8 mouse cellular contexts compared by ENCODE assay signal in genomic region chr3:90433381-90434020, GRCm38 (mm10). TPM values are rescaled to one million over a fixed set of nuclear protein-coding genes. Genes with fewer than 3 reads are reported as not detected.
DNase-seq lines count a peak whose midpoint lies in the region; ATAC-seq and TF ChIP-seq lines count a peak whose summit lies in the region.

Ints3 (minus strand) TSS chr3:90433622.

- WGBS in heart, embryonic 11.5 days (ENCODE audit: insufficient replicate concordance), result under 1% methylated on average over 52 of the region's 52 CpGs
- WGBS in kidney, embryonic 16.5 days, result under 1% methylated on average over 52 of the region's 52 CpGs
- under 1% methylated on average over 52 of the region's 52 CpGs for WGBS in liver, adult 2 months

- H3ac ChIP-seq in C2C12 (ENCODE audit: control insufficient read depth, insufficient read length, low read depth), result peak within 1 kb of the TSS; percentile 88
- H3ac ChIP-seq in myocyte (ENCODE audit: control insufficient read depth, insufficient read length), result peak within 1 kb of the TSS; percentile 29

- H3K4me2 ChIP-seq in heart, embryonic 11.5 days, result peak within 1 kb of the TSS; percentile 94
- peak within 1 kb of the TSS; percentile 97 for H3K4me2 ChIP-seq in kidney, embryonic 16.5 days (replicated peaks; ENCODE audit: low read depth, low read length)
- H3K4me2 ChIP-seq in myocyte (ENCODE audit: low read depth), result peak within 1 kb of the TSS; percentile 95

- no peaks in the 10 kb centered on the region for H3K9me3 ChIP-seq in erythroblast, embryonic 14.5 days (ENCODE audit: control insufficient read depth, low read length)
- no peaks in the 10 kb centered on the region for H3K9me3 ChIP-seq in heart, embryonic 11.5 days (replicated peaks; ENCODE audit: control insufficient read depth, low read length)
- no peaks in the 10 kb centered on the region for H3K9me3 ChIP-seq in kidney, embryonic 16.5 days (ENCODE audit: low read length)

- peak; percentile 97 for ATAC-seq in heart, embryonic 11.5 days (replicated peaks; ENCODE audit: insufficient number of reproducible peaks, low FRiP score, low TSS enrichment)
- peak; percentile 100 for ATAC-seq in kidney, embryonic 16.5 days (ENCODE audit: low FRiP score, low TSS enrichment)

- H3K4me1 ChIP-seq in erythroblast, embryonic 14.5 days (ENCODE audit: control insufficient read depth), result peaks cover 53% of the 10 kb centered on the region
- peaks cover 24% of the 10 kb centered on the region for H3K4me1 ChIP-seq in heart, embryonic 11.5 days (ENCODE audit: control insufficient read depth, insufficient read depth, low read length)
- H3K4me1 ChIP-seq in kidney, embryonic 16.5 days (ENCODE audit: insufficient read depth, low read length), result peaks cover 35% of the 10 kb centered on the region
- H3K4me1 ChIP-seq in liver, adult 2 months (ENCODE audit: control insufficient read depth, insufficient read depth, low read length), result peaks cover 2% of the 10 kb centered on the region; the same call in 1 of the 2 replicates

- peak within 1 kb of the TSS; percentile 84 for H3K4me3 ChIP-seq in C2C12 (ENCODE audit: insufficient read depth, poor library complexity, severe bottlenecking)
- peak within 1 kb of the TSS; percentile 75 for H3K4me3 ChIP-seq in erythroblast, embryonic 14.5 days (replicated peaks)
- H3K4me3 ChIP-seq in heart, embryonic 11.5 days (ENCODE audit: low read depth, low read length), result peak within 1 kb of the TSS; percentile 76
- H3K4me3 ChIP-seq in kidney, embryonic 16.5 days (ENCODE audit: low read length), result peak within 1 kb of the TSS; percentile 86
- H3K4me3 ChIP-seq in liver, adult 2 months (ENCODE audit: insufficient read depth, low read depth, low read length), result peak within 1 kb of the TSS; percentile 76
- H3K4me3 ChIP-seq in myocyte, result peak within 1 kb of the TSS; percentile 88

- peaks cover 22% of the 10 kb centered on the region for H3K36me3 ChIP-seq in C2C12 (ENCODE audit: control insufficient read depth, insufficient read depth)
- H3K36me3 ChIP-seq in erythroblast, embryonic 14.5 days (ENCODE audit: control insufficient read depth), result peaks cover 8% of the 10 kb centered on the region
- no peaks in the 10 kb centered on the region for H3K36me3 ChIP-seq in heart, embryonic 11.5 days (ENCODE audit: control insufficient read depth, insufficient read depth, low read length)
- no peaks in the 10 kb centered on the region for H3K36me3 ChIP-seq in kidney, embryonic 16.5 days (ENCODE audit: insufficient read depth, low read length)
- H3K36me3 ChIP-seq in liver, adult 2 months (ENCODE audit: control insufficient read depth, insufficient read depth, low read length), result no peaks in the 10 kb centered on the region
- no peaks in the 10 kb centered on the region for H3K36me3 ChIP-seq in myocyte (ENCODE audit: control insufficient read depth, insufficient read depth)
- no peaks in the 10 kb centered on the region for H3K36me3 ChIP-seq in splenic B cell, adult 2 months (ENCODE audit: control insufficient read depth, insufficient read depth, low read length, poor library complexity, severe bottlenecking)

- peak within 1 kb of the TSS; percentile 97 for H3K27ac ChIP-seq in heart, embryonic 11.5 days (ENCODE audit: low read depth, low read length)
- peak within 1 kb of the TSS; percentile 99 for H3K27ac ChIP-seq in kidney, embryonic 16.5 days (ENCODE audit: low read length)
- H3K27ac ChIP-seq in liver, adult 2 months (replicated peaks; ENCODE audit: insufficient read depth, low read depth, low read length), result peak within 1 kb of the TSS; percentile 84

- peaks cover 40% of the 10 kb centered on the region for H3K79me2 ChIP-seq in C2C12 (ENCODE audit: control insufficient read depth, insufficient read depth)
- H3K79me2 ChIP-seq in liver, adult 2 months (ENCODE audit: control insufficient read depth, insufficient read depth, low read length), result peaks cover 4% of the 10 kb centered on the region; the same call in 1 of the 2 replicates
- peaks cover 19% of the 10 kb centered on the region for H3K79me2 ChIP-seq in myocyte (ENCODE audit: control insufficient read depth, insufficient read depth)

- H3K79me3 ChIP-seq in C2C12 (ENCODE audit: low read depth), result peaks cover 16% of the 10 kb centered on the region

- TF ChIP-seq CTCF in C2C12 (IDR thresholded peaks at IDR 0.05; ENCODE audit: control insufficient read depth, insufficient read depth, insufficient read length), result no peak
- TF ChIP-seq CTCF in brain, embryonic 14.5 days (IDR thresholded peaks at IDR 0.05; ENCODE audit: borderline replicate concordance, extremely low read depth, insufficient read depth, insufficient read length), result no peak
- TF ChIP-seq CTCF in liver, adult 2 months (IDR thresholded peaks at IDR 0.05; ENCODE audit: low read depth, low read length), result no peak

- peak; percentile 100 for DNase-seq in brain, embryonic 14.5 days (ENCODE audit: low read depth)
- peak; percentile 99 for DNase-seq in liver, adult 2 months (ENCODE audit: extremely low read depth, low read depth, low spot score)
- DNase-seq in splenic B cell, adult 2 months (ENCODE audit: low read depth, low spot score), result peak; percentile 98

- H3K27me3 ChIP-seq in C2C12 (ENCODE audit: control insufficient read depth, insufficient read depth, insufficient read length) (no peaks in the 10 kb centered on the region), myocyte (ENCODE audit: control insufficient read depth, insufficient read depth, insufficient read length) (no peaks in the 10 kb centered on the region)
- no peaks in the 10 kb centered on the region for H3K27me3 ChIP-seq in erythroblast, embryonic 14.5 days (ENCODE audit: control insufficient read depth)
- no peaks in the 10 kb centered on the region for H3K27me3 ChIP-seq in heart, embryonic 11.5 days (ENCODE audit: control insufficient read depth, insufficient read depth, low read length)
- no peaks in the 10 kb centered on the region for H3K27me3 ChIP-seq in kidney, embryonic 16.5 days (ENCODE audit: insufficient read depth, low read length)
- no peaks in the 10 kb centered on the region for H3K27me3 ChIP-seq in liver, adult 2 months (ENCODE audit: control insufficient read depth, insufficient read depth, low read length)
- H3K27me3 ChIP-seq in splenic B cell, adult 2 months (ENCODE audit: control insufficient read depth, insufficient read depth, low read length, poor library complexity, severe bottlenecking), result no peaks in the 10 kb centered on the region

- peak within 1 kb of the TSS; percentile 97 for H3K9ac ChIP-seq in heart, embryonic 11.5 days (ENCODE audit: low read depth, low read length)
- H3K9ac ChIP-seq in kidney, embryonic 16.5 days (replicated peaks; ENCODE audit: low read length), result peak within 1 kb of the TSS; percentile 93
- peak within 1 kb of the TSS; percentile 78 for H3K9ac ChIP-seq in liver, adult 2 months (ENCODE audit: low read depth, low read length)

- peak; percentile 67; the same call in 1 of the 2 replicates for TF ChIP-seq POLR2A in brain, embryonic 14.5 days (IDR thresholded peaks at IDR 0.05; ENCODE audit: borderline replicate concordance, extremely low read depth, insufficient read depth, insufficient read length, poor library complexity, severe bottlenecking)
- peak; percentile 82 for TF ChIP-seq POLR2A in liver, adult 2 months (IDR thresholded peaks at IDR 0.05; ENCODE audit: extremely low read depth, insufficient read depth, low read length)
- peak; percentile 78 for TF ChIP-seq POLR2A in myocyte (IDR thresholded peaks at IDR 0.05; ENCODE audit: insufficient read length, low read depth)

TF ChIP-seq in C2C12, 6 proteins besides CTCF, POLR2A, EP300 and RAD21:
- TF ChIP-seq MAX (IDR thresholded peaks at IDR 0.05), result peak; percentile 16
- TF ChIP-seq MYOD1 (IDR thresholded peaks at IDR 0.05; ENCODE audit: control insufficient read depth, insufficient read length, low read depth), result no peak

TF ChIP-seq in myocyte, 11 proteins besides CTCF, POLR2A, EP300 and RAD21:
- TF ChIP-seq TCF3 (IDR thresholded peaks at IDR 0.05; ENCODE audit: insufficient read length, low read depth) (no peak), MYOG (IDR thresholded peaks at IDR 0.05; ENCODE audit: control insufficient read depth in 1 of 3, insufficient read depth in 1 of 3, insufficient read length in 2 of 3, low read depth in 2 of 3) (no peak), MYOD1 (IDR thresholded peaks at IDR 0.05; ENCODE audit: control insufficient read depth in 1 of 3, insufficient read length in 2 of 3, low read depth in 2 of 3) (peak in 2 of 3 experiments; percentile 12 to 58), E2F4 (IDR thresholded peaks at IDR 0.05; ENCODE audit: insufficient read depth) (peak; percentile 41), SRF (IDR thresholded peaks at IDR 0.05; ENCODE audit: control insufficient read depth, insufficient read length, low read depth) (peak; percentile 19), MAX (IDR thresholded peaks at IDR 0.05; ENCODE audit: low read depth) (no peak), USF1 (IDR thresholded peaks at IDR 0.05; ENCODE audit: low read depth) (no peak), CEBPB (IDR thresholded peaks at IDR 0.05; ENCODE audit: insufficient read depth, poor library complexity, severe bottlenecking) (no peak), TCF12 (IDR thresholded peaks at IDR 0.05; ENCODE audit: insufficient read depth, poor library complexity, severe bottlenecking) (no peak), REST (IDR thresholded peaks at IDR 0.05; ENCODE audit: insufficient read depth, insufficient read length) (peak; percentile 16), POLR2AphosphoS2 (IDR thresholded peaks at IDR 0.05; ENCODE audit: insufficient read length, low read depth) (peak; percentile 91)
TF ChIP-seq in myocyte: peak in this region for 5.

RNA-seq across cellular contexts. Expression of gene Ints3, which starts in this region (rescaled TPM):
- polyA plus RNA-seq in C2C12 (2012; fragmentation: generic; extraction: Trizol) (39.3 TPM), myocyte (2012; fragmentation: generic; extraction: Trizol) (24.2 TPM)
- 56.0 and 66.1 TPM in 2 replicates for polyA plus RNA-seq in brain, embryonic 14.5 days (2012; rRNA removed)
- 1.7 and 2.2 TPM in 2 replicates for polyA plus RNA-seq in erythroblast, embryonic 14.5 days (2012)
- 25.3 and 26.9 TPM in 2 replicates for polyA plus RNA-seq in heart, embryonic 11.5 days (2014; fragmentation: Nextera tagmentation; extraction: Ambion mirVana)
- 32.7 and 33.3 TPM in 2 replicates for polyA plus RNA-seq in kidney, embryonic 16.5 days (2015; fragmentation: Nextera tagmentation; extraction: Ambion mirVana)
- 8.9 and 11.3 TPM in 2 replicates for total RNA-seq in liver, adult 2 months (2014; rRNA removed)
- polyA plus RNA-seq in liver, adult 2 months (2012; rRNA removed), result 11.4 and 12.4 TPM in 2 replicates

Comparison
In these comparisons a context has a peak if more than half of its experiments do, and no peak if none do; other contexts are left out.
1. Peak in every context shown above with its lines: DNase-seq, ATAC-seq, H3K4me3 ChIP-seq and H3K27ac ChIP-seq.